In genomic region chr7:64502271-64503180, GRCm38 (mm10) we compare ENCODE assay signal across 8 mouse cellular contexts. TPM values are rescaled to one million over a fixed set of nuclear protein-coding genes. Genes with fewer than 3 reads are reported as not detected.
DNase-seq lines count a peak whose midpoint lies in the region; ATAC-seq lines count a peak whose summit lies in the region.

No protein-coding gene starts in this region.

- peak overlapping the region; percentile 50 for H3K4me3 ChIP-seq in heart, embryonic 15.5 days
- peak overlapping the region; percentile 5; the same call in 1 of the 2 replicates for H3K4me3 ChIP-seq in brown adipose tissue, adult 24 weeks (ENCODE audit: insufficient read depth, low read depth, low read length)
- peak overlapping the region; percentile 80 for H3K4me3 ChIP-seq in forebrain, embryonic 14.5 days (ENCODE audit: low read depth, low read length)
- peak overlapping the region; percentile 76 for H3K4me3 ChIP-seq in neural tube, embryonic 15.5 days (replicated peaks)

- WGBS in heart, embryonic 15.5 days: 3% methylated on average over 45 of the region's 47 CpGs
- WGBS in forebrain, embryonic 14.5 days: 1% methylated on average over 36 of the region's 47 CpGs
- 1% methylated on average over 43 of the region's 47 CpGs for WGBS in neural tube, embryonic 15.5 days

- H3K36me3 ChIP-seq in heart, embryonic 15.5 days: no peaks in the 10 kb centered on the region
- no peaks in the 10 kb centered on the region for H3K36me3 ChIP-seq in forebrain, embryonic 14.5 days (ENCODE audit: control insufficient read depth, insufficient read depth, low read length)
- H3K36me3 ChIP-seq in neural tube, embryonic 15.5 days: no peaks in the 10 kb centered on the region

- H3K4me2 ChIP-seq in heart, embryonic 15.5 days: peak overlapping the region; percentile 80
- H3K4me2 ChIP-seq in forebrain, embryonic 14.5 days (ENCODE audit: low read length): peak overlapping the region; percentile 52
- H3K4me2 ChIP-seq in neural tube, embryonic 15.5 days: peak overlapping the region; percentile 71

- ATAC-seq in heart, embryonic 15.5 days (replicated peaks; ENCODE audit: insufficient number of reproducible peaks, insufficient read depth, low FRiP score, low read depth): no peak
- ATAC-seq in forebrain, embryonic 14.5 days: peak; percentile 18; the same call in 1 of the 2 replicates
- peak; percentile 48; the same call in 1 of the 2 replicates for ATAC-seq in neural tube, embryonic 15.5 days (ENCODE audit: low FRiP score)
- no peak for ATAC-seq in inflammation-experienced regulatory T-cells, adult 6 months

- no peak for DNase-seq in heart, postnatal 14 days
- peak; percentile 59 for DNase-seq in forebrain, embryonic 14.5 days (ENCODE audit: low spot score)
- DNase-seq in left cerebral cortex, postnatal 4 days: peak; percentile 50
- no peak for DNase-seq in urinary bladder, postnatal 14 days (ENCODE audit: low spot score)

- H3K9me3 ChIP-seq in heart, embryonic 15.5 days (replicated peaks): no peaks in the 10 kb centered on the region
- H3K9me3 ChIP-seq in forebrain, embryonic 14.5 days (replicated peaks; ENCODE audit: control insufficient read depth, low read length): no peaks in the 10 kb centered on the region
- no peaks in the 10 kb centered on the region for H3K9me3 ChIP-seq in neural tube, embryonic 15.5 days (replicated peaks)

- no peak overlapping the region for H3K9ac ChIP-seq in heart, embryonic 15.5 days
- H3K9ac ChIP-seq in forebrain, embryonic 14.5 days (ENCODE audit: low read length): peak overlapping the region; percentile 99
- peak overlapping the region; percentile 99 for H3K9ac ChIP-seq in neural tube, embryonic 15.5 days (replicated peaks)

- H3K4me1 ChIP-seq in heart, embryonic 15.5 days (replicated peaks): peaks cover 15% of the 10 kb centered on the region
- H3K4me1 ChIP-seq in brown adipose tissue, adult 24 weeks (ENCODE audit: control insufficient read depth, insufficient read depth, insufficient read length, low read length): no peaks in the 10 kb centered on the region
- peaks cover 23% of the 10 kb centered on the region for H3K4me1 ChIP-seq in forebrain, embryonic 14.5 days (ENCODE audit: control insufficient read depth, insufficient read depth, low read length)
- peaks cover 51% of the 10 kb centered on the region for H3K4me1 ChIP-seq in neural tube, embryonic 15.5 days

- H3K27ac ChIP-seq in heart, embryonic 15.5 days: no peak overlapping the region
- no peak overlapping the region for H3K27ac ChIP-seq in brown adipose tissue, adult 24 weeks (replicated peaks; ENCODE audit: low read depth, low read length)
- peak overlapping the region; percentile 95 for H3K27ac ChIP-seq in forebrain, embryonic 14.5 days (ENCODE audit: low read depth, low read length)
- peak overlapping the region; percentile 95 for H3K27ac ChIP-seq in neural tube, embryonic 15.5 days (replicated peaks)

- H3K27me3 ChIP-seq in heart, embryonic 15.5 days: peaks cover 47% of the 10 kb centered on the region
- no peaks in the 10 kb centered on the region for H3K27me3 ChIP-seq in forebrain, embryonic 14.5 days (replicated peaks; ENCODE audit: control insufficient read depth, insufficient read depth, low read length)
- H3K27me3 ChIP-seq in neural tube, embryonic 15.5 days (replicated peaks): no peaks in the 10 kb centered on the region

- intact Hi-C loops in heart, postnatal 14 days (cut with DNase I): no loop called here
- intact Hi-C loops in left cerebral cortex, postnatal 4 days (cut with DNase I): loop anchor here (5.0 to 10.0 kb wide), 2 partner anchors 132 to 225 kb away; no protein-coding TSS in a partner anchor

RNA-seq across cellular contexts. Expression of gene Apba2, which starts 1.0 kb away (rescaled TPM):
- polyA plus RNA-seq in heart, embryonic 15.5 days (2015; fragmentation: Nextera tagmentation; extraction: Ambion mirVana): 1.4 and 3.4 TPM in 2 replicates
- 1 to 10 TPM in 1 of 2 experiments, under 1 TPM in 1; 0.83 to 1.0 TPM for total RNA-seq in heart, postnatal 14 days (2021)
- not detected in 2 replicates for polyA plus RNA-seq in brown adipose tissue, adult 24 weeks (2012; ENCODE audit: insufficient read depth, insufficient read length, missing spikeins)
- 113 and 159 TPM in 2 replicates for polyA plus RNA-seq in forebrain, embryonic 14.5 days (2014; fragmentation: Nextera tagmentation; extraction: Ambion mirVana)
- total RNA-seq in left cerebral cortex, postnatal 4 days (2021): 100 to 1,000 TPM; 204 to 211 TPM
- polyA plus RNA-seq in neural tube, embryonic 15.5 days (2015; fragmentation: Nextera tagmentation; extraction: Ambion mirVana): 144 and 178 TPM in 2 replicates
- polyA plus RNA-seq in inflammation-experienced regulatory T-cells, adult 6 months (2017; shearing (Covaris generic)): not detected

Comparison
In these comparisons a context has a peak if more than half of its experiments do, and no peak if none do; other contexts are left out.
1. ATAC-seq: peak in forebrain, embryonic 14.5 days (single experiment) and neural tube, embryonic 15.5 days (single experiment); none in heart, embryonic 15.5 days (single experiment) and inflammation-experienced regulatory T-cells, adult 6 months (single experiment).
2. H3K27ac ChIP-seq: peak in forebrain, embryonic 14.5 days (single experiment) and neural tube, embryonic 15.5 days (single experiment); none in heart, embryonic 15.5 days (single experiment) and brown adipose tissue, adult 24 weeks (single experiment).
3. H3K4me3 ChIP-seq: peak in every context shown above with its lines; median percentile 80 in forebrain, embryonic 14.5 days; 76 in neural tube, embryonic 15.5 days; 50 in heart, embryonic 15.5 days; 5 in brown adipose tissue, adult 24 weeks.
4. DNase-seq: peak in forebrain, embryonic 14.5 days (single experiment) and left cerebral cortex, postnatal 4 days (single experiment); none in heart, postnatal 14 days (0 of 2) and urinary bladder, postnatal 14 days (single experiment).
5. RNA of gene Apba2, which starts 1.0 kb away (polyA plus RNA-seq): 144 to 178 TPM in neural tube, embryonic 15.5 days and 113 to 159 TPM in forebrain, embryonic 14.5 days; 1.4 to 3.4 TPM in heart, embryonic 15.5 days, not detected in brown adipose tissue, adult 24 weeks and not detected in inflammation-experienced regulatory T-cells, adult 6 months; every median in the first group is over 10 times any median in the second.
6. Peak in every context shown above with its lines, with median percentiles within 50 percentile points of each other: H3K4me2 ChIP-seq.